Mouse (Mus musculus) forebrain, postnatal 0 days (tissue): Measurements from ENCODE around the gene Rad51b. TPM values are rescaled to one million over a fixed set of nuclear protein-coding genes. Genes with fewer than 3 reads are reported as not detected.

Experiments used
- ATAC-seq: fragments of 200-750 bp; cut with Nextera tagmentation; 2 replicates; pipeline ENCODE4 v1.8.0; 2017; ENCODE audit warnings: mild to moderate bottlenecking, moderate library complexity
- DNase-seq: peaks from one replicate; pipeline ENCODE4 v3.0.0-alpha.2; 2015
- H3K27ac ChIP-seq: fragments of 300-500 bp; sonication (generic); 2 replicates; pipeline ENCODE4 v1.5.1; 2014; ENCODE audit warnings: low read depth, mild to moderate bottlenecking, antibody characterized with exemption, low read length, moderate library complexity, mixed read lengths
- H3K27me3 ChIP-seq: fragments of 300-500 bp; sonication (generic); 2 replicates; pipeline ENCODE4 v1.6.1; 2014; ENCODE audit warnings: mild to moderate bottlenecking, low read length, mixed read lengths; ENCODE audit not compliant: insufficient read depth
- H3K36me3 ChIP-seq: fragments of 300-500 bp; sonication (generic); 2 replicates; pipeline ENCODE4 v1.6.1; 2014; ENCODE audit warnings: mild to moderate bottlenecking, moderate library complexity; ENCODE audit not compliant: insufficient read depth
- H3K4me1 ChIP-seq: fragments of 300-500 bp; sonication (generic); 2 replicates; pipeline ENCODE4 v1.6.1; 2014; ENCODE audit warnings: antibody characterized with exemption; ENCODE audit not compliant: insufficient read depth
- H3K4me2 ChIP-seq: fragments of 300-500 bp; sonication (generic); 2 replicates; pipeline ENCODE4 v1.6.1; 2014; ENCODE audit warnings: low read depth, mild to moderate bottlenecking, moderate library complexity
- H3K4me3 ChIP-seq: fragments of 300-500 bp; sonication (generic); 2 replicates; pipeline ENCODE4 v1.5.1; 2014; ENCODE audit warnings: low read depth, low read length, mixed read lengths
- H3K9ac ChIP-seq: fragments of 300-500 bp; sonication (generic); 2 replicates; pipeline ENCODE4 v1.6.1; 2014; ENCODE audit warnings: mild to moderate bottlenecking
- H3K9me3 ChIP-seq: fragments of 300-500 bp; sonication (generic); 2 replicates; pipeline ENCODE4 v1.6.1; 2016; ENCODE audit warnings: low read length
- CTCF ChIP-seq: sonication (generic); IDR thresholded peaks from 2 replicates; pipeline ENCODE4 v1.5.1; 2016; ENCODE audit warnings: antibody characterized with exemption, control low read depth, low read depth
- WGBS: fragments of 180-500 bp; shearing (Covaris S2); extraction: QIAGEN DNeasy Blood & Tissue Kit; methylation state at CpG from one replicate; pipeline ENCODE4 v1.1.7; 2014; 5-methylcytosine and 5-hydroxymethylcytosine counted together
- polyA plus RNA-seq: library from polyadenylated mRNA; unstranded; fragments of >200 nt; fragmentation: Nextera tagmentation; extraction: Ambion mirVana; gene quantifications from 2 replicates; pipeline ENCODE4 v1.2.1, GENCODE M21; 2015
- total RNA-seq: library from RNA; depleted of rRNA; stranded (reverse); fragments of >200 nt; gene quantifications from 2 replicates; pipeline ENCODE4 v1.2.3, GENCODE M21; 2014

Gene Rad51b
- total and polyA plus RNA-seq, 2 experiments from 2014 or later: 0.62 to 1.1 TPM

- Histone ChIP-seq H3K4me1 (no peaks in the 10 kb centered on the region), H3K4me3 (no peak overlapping the region), H3K9me3 (no peaks in the 10 kb centered on the region), H3K9ac (no peak overlapping the region), H3K27me3 (no peaks in the 10 kb centered on the region), H3K27ac (no peak overlapping the region), H3K4me2 (no peak overlapping the region), H3K36me3 (no peaks in the 10 kb centered on the region)
- TF ChIP-seq CTCF: no peak
- no peak for ATAC-seq
- WGBS: 90% methylated on average over 5 of the region's 5 CpGs
- no peak for DNase-seq
These were observed 181.7 kb downstream of the Rad51b start for GRCm38 (mm10) chr12:79478816-79479215.

DNA sequence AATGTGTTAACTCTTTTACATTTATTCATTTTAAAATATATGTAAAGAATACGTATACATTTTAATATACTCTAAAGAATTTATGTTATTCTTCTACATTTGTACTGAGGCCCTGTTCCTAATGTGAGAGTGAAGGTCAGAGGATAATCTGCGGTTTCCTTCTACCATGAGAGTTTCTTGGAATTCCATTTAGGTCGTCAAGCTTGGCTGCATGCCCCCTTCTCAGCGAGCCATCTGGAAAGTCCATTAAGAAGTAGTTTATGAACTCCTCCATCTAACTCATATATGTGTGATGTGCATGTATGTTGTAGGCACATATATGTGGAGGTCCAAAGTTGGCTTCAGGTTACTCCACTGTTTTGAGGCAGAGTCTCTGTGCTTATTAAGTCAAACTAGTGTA, 188.4 kb downstream of the Rad51b start:
- Histone ChIP-seq H3K9me3 (no peaks in the 10 kb centered on the region), H3K36me3 (no peaks in the 10 kb centered on the region), H3K27ac (no peak overlapping the region), H3K4me2 (no peak overlapping the region), H3K4me3 (no peak overlapping the region), H3K9ac (no peak overlapping the region), H3K27me3 (no peaks in the 10 kb centered on the region), H3K4me1 (no peaks in the 10 kb centered on the region; the same call in 1 of the 2 replicates)
- no peak for TF ChIP-seq CTCF
- DNase-seq: no peak
- no peak for ATAC-seq
- WGBS: 80% methylated on average over 4 of the region's 4 CpGs

DNA sequence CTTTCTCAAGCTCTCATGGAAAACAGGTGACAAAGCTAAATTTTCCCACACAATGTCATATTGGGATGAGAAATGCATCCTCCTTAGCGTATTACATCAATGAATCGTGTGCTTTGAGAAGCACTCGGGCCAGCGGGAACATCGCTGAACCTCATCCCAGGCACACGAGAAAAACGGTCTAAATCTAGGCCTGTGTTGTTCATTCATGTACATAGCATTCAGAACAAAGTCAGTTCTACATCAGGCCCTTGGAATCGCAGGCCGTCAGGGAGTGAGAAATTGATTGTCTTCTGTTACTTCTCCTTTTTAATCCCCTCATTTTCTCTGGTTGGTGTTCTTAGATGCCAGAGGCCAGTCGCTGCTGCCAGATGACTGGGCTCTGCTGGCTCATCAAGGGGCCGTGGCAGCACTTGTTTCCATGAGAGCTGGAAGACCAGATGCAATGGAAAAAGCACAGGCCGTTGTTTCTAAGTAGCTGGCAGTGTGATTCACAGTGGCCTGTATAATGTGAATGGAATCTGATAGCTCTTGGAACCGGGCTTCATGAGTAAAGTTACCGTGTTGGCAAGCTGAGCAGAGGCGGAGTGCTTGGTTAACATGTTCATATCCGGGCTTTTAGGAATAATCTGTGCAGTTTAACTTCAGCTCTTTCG, 191.6 kb downstream of the Rad51b start:
- TF ChIP-seq CTCF: no peak
- ATAC-seq: peak; percentile 94
- peak; percentile 81 for DNase-seq
- Histone ChIP-seq H3K9ac (no peak overlapping the region), H3K4me2 (no peak overlapping the region), H3K27ac (peak overlapping the region; percentile 67), H3K36me3 (no peaks in the 10 kb centered on the region), H3K27me3 (no peaks in the 10 kb centered on the region), H3K4me1 (no peaks in the 10 kb centered on the region; the same call in 1 of the 2 replicates), H3K4me3 (no peak overlapping the region), H3K9me3 (no peaks in the 10 kb centered on the region)
- 43% methylated on average over 17 of the region's 17 CpGs for WGBS

DNA sequence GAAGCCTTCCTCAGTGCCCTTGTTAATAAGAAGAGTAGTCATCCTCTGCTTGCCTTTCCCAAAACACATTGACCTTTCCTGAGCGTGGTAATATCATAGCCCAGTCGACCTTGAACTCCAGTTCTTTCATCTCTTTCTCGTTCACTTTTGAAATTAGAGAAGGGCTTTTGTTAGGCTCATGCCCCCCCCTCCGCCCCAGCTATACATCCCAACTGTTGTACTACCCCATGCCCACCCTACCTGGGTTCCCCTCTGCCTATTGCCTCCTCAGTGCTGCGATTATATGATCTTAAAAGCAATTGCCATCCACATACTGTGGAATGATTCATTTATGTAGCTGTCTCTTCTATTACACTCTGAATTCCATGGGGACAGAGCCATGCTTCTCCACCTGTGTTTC, 193.5 kb downstream of the Rad51b start:
- no peak overlapping the region for H3K9ac ChIP-seq
- H3K4me3 ChIP-seq: no peak overlapping the region
- H3K4me1 ChIP-seq: no peaks in the 10 kb centered on the region; the same call in 1 of the 2 replicates
- H3K36me3 ChIP-seq: no peaks in the 10 kb centered on the region
- H3K9me3 ChIP-seq: no peaks in the 10 kb centered on the region
- ATAC-seq (no peak), DNase-seq (no peak)
- WGBS: 81% methylated on average over 5 of the region's 5 CpGs
- no peak overlapping the region for H3K4me2 ChIP-seq
- no peak for TF ChIP-seq CTCF
- no peaks in the 10 kb centered on the region for H3K27me3 ChIP-seq
- no peak overlapping the region for H3K27ac ChIP-seq

DNA sequence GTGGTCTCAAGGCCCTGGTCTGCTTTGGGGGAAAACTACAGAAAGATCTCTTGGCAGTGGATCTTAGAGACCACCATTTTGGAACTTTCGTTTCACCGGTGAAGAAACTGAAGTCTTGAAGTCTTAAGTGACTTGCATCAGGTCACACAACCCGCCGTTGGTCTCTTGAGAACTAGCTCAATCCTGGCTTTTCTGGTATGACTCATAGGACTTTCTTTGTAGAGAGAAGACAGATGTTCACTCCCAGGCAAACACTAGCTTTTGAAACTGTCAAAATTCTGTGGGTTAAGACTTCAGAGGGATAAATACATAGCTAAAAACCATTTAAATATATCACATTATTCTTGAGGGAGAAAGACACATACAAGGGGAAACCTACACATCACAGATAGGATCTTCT, 195.1 kb downstream of the Rad51b start:
- Histone ChIP-seq H3K9me3 (no peaks in the 10 kb centered on the region), H3K27me3 (no peaks in the 10 kb centered on the region), H3K9ac (no peak overlapping the region), H3K4me1 (no peaks in the 10 kb centered on the region; the same call in 1 of the 2 replicates), H3K36me3 (no peaks in the 10 kb centered on the region), H3K4me3 (no peak overlapping the region), H3K27ac (no peak overlapping the region), H3K4me2 (no peak overlapping the region)
- 95% methylated on average over 4 of the region's 4 CpGs for WGBS
- ATAC-seq: no peak
- no peak for TF ChIP-seq CTCF
- DNase-seq: no peak

GRCm38 (mm10) chr12:79492613-79493012, 195.5 kb downstream of the Rad51b start:
- Histone ChIP-seq H3K27ac (no peak overlapping the region), H3K4me2 (no peak overlapping the region), H3K4me3 (no peak overlapping the region), H3K9ac (no peak overlapping the region), H3K36me3 (no peaks in the 10 kb centered on the region), H3K9me3 (no peaks in the 10 kb centered on the region), H3K27me3 (no peaks in the 10 kb centered on the region), H3K4me1 (no peaks in the 10 kb centered on the region; the same call in 1 of the 2 replicates)
- TF ChIP-seq CTCF: no peak
- no peak for DNase-seq
- WGBS: 90% methylated on average over 4 of the region's 4 CpGs
- ATAC-seq: no peak

GRCm38 (mm10) chr12:79493481-79493880, 196.4 kb downstream of the Rad51b start:
- Histone ChIP-seq H3K4me3 (no peak overlapping the region), H3K9ac (no peak overlapping the region), H3K27me3 (no peaks in the 10 kb centered on the region), H3K4me2 (no peak overlapping the region), H3K27ac (no peak overlapping the region), H3K9me3 (no peaks in the 10 kb centered on the region), H3K4me1 (no peaks in the 10 kb centered on the region; the same call in 1 of the 2 replicates), H3K36me3 (no peaks in the 10 kb centered on the region)
- TF ChIP-seq CTCF: no peak
- 74% methylated on average over 2 of the region's 2 CpGs for WGBS
- DNase-seq (no peak), ATAC-seq (no peak)
